Mouse (Mus musculus): ENCODE measurements around the gene Zfp26. TPM values are rescaled to one million over a fixed set of nuclear protein-coding genes. Genes with fewer than 3 reads are reported as not detected.

Gene Zfp26
- polyA plus RNA-seq (2017; shearing (Covaris generic)) = 19.1 TPM

GRCm38 (mm10) chr9:20459377-20460317 lies at the start of gene Zfp26:
Gene Zfp26 (minus strand): TSS chr9:20460162.

GRCm38 (mm10) chr9:20492527-20493233 lies 32.7 kb upstream of the Zfp26 start, which contains the start of gene Zfp426:
Gene Zfp426 (minus strand): TSS chr9:20492746.

DNA sequence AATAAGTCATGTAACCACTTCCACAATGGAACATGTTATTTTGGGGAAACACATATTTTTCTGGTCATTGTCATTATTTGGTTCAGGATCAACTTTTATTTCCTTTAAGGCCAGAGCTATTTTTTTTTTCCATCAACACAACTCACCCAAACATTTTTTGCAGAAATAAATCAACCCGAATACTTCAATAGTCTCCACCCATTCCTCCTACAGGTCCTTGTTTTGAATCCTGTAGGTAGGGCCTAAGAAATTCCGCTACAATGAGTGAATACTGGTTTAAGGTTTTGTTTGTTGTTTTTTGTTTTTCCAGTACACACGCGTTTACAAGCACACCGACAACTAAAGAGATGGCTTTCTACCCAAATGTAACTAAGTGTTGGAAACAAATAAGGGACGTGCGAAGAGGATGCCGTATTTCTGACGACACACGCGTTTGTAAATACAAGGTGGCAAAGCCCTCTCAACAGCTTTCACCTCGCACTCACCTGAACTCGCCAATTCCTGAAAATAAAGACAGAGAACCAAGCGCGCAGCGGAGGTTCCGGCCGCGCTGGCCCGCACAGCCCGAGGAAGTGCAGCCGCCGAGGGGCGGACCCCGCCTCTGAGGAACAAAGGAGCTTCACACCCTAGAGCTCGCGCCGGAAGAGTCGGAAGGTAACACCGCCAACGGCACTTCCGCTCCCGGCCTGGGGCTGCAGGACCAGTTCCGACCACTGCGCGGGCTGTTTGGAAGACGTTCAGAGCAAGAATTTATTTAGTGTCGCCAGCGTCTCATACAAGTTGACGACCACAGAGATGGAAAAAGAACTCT lies 75.2 kb downstream of the Zfp26 start, which contains the start of gene Zfp560:
Zfp560 (minus strand) TSS at position 646 of the 811 bp plus-strand sequence.

Other genes starting within 250 kb of the Zfp26 start
- not detected for gene Olfr871, start 248.0 kb downstream of the Zfp26 start, polyA plus RNA-seq (2017; shearing (Covaris generic))
- not detected for gene Olfr872, start 223.0 kb downstream of the Zfp26 start, polyA plus RNA-seq (2017; shearing (Covaris generic))
- gene Olfr39, start 177.8 kb downstream of the Zfp26 start, polyA plus RNA-seq (2017; shearing (Covaris generic)) = 0.80 TPM
- gene Olfr873, start 161.6 kb downstream of the Zfp26 start, polyA plus RNA-seq (2017; shearing (Covaris generic)) = not detected
- gene Olfr18, start 124.1 kb downstream of the Zfp26 start, polyA plus RNA-seq (2017; shearing (Covaris generic)) = 0.25 TPM
- gene Zfp560, start 75.0 kb downstream of the Zfp26 start, polyA plus RNA-seq (2017; shearing (Covaris generic)) = 18.3 TPM
- 8.1 TPM for gene Zfp426, start 32.6 kb upstream of the Zfp26 start, polyA plus RNA-seq (2017; shearing (Covaris generic))
- 32.4 TPM for gene Zfp266, start 61.3 kb upstream of the Zfp26 start, polyA plus RNA-seq (2017; shearing (Covaris generic))
- 8.3 TPM for gene Zfp846, start 121.1 kb upstream of the Zfp26 start, polyA plus RNA-seq (2017; shearing (Covaris generic))
- gene Ubl5, start 182.7 kb upstream of the Zfp26 start, polyA plus RNA-seq (2017; shearing (Covaris generic)) = 413 TPM
- 76.7 TPM for gene Fbxl12, start 184.6 kb upstream of the Zfp26 start, polyA plus RNA-seq (2017; shearing (Covaris generic))
- gene Pin1, start 191.9 kb upstream of the Zfp26 start, polyA plus RNA-seq (2017; shearing (Covaris generic)) = 18.1 TPM